Mouse (Mus musculus) E14TG2a.4 (cell line): ENCODE measurements around the gene Cplx3.

Experiments used
- CTCF ChIP-seq: conservative IDR thresholded peaks from 2 replicates; pipeline ENCODE4 v1.5.1; 2014; ENCODE audit warnings: low read length
- NANOG ChIP-seq: IDR thresholded peaks from 2 replicates; pipeline ENCODE4 v1.6.1; 2014; ENCODE audit warnings: borderline replicate concordance, low read length, mixed read lengths
- POU5F1 ChIP-seq: IDR thresholded peaks from 2 replicates; pipeline ENCODE4 v1.6.1; 2014; ENCODE audit warnings: low read length, borderline replicate concordance

DNA sequence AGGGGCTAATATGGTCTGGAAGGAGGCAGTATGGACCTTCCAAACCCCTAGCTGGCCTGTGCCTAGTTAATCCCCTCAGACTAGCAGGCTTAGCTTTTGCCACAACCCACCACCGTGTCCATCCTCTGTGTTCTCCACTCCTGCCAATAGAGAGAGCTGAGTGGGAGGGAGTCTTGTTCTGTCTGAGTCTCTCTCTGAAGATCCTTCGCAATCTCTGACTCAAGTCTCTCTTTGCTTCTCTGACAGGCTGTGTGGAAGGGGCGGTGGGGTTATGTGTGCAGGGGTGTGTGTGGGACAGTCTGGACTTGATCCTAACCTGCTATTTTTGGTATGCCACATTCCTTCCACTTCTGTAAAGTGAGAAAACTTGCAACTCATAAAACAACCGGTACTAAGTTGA lies 1.2 kb downstream of the Cplx3 start:
- TF ChIP-seq CTCF = no peak
- no peak for TF ChIP-seq POU5F1
- no peak for TF ChIP-seq NANOG
